Mouse (Mus musculus): ENCODE results near the gene P2ry12.

The P2ry12 gene

DNA sequence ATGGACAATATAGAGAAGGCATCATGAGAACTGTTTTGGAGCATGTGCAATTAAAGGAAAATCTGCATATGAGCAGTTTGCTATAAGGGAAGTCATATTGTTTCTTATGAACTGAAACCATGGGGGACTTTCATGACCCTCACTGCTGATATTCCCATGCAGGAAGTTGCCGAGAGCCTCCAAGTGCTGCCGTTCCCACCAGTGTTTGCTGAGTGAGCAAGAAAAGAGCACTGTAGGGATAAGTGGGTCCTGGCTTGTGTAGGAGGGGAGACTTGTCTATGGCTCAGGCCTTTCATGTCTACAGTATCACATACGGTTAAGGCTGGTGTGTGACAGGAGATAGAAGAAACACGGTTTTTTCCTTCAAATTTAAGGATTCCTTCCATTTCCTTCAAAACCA lies 77.0 kb downstream of the P2ry12 start:
- DNase-seq (ENCODE audit: low read depth): no peak

DNA sequence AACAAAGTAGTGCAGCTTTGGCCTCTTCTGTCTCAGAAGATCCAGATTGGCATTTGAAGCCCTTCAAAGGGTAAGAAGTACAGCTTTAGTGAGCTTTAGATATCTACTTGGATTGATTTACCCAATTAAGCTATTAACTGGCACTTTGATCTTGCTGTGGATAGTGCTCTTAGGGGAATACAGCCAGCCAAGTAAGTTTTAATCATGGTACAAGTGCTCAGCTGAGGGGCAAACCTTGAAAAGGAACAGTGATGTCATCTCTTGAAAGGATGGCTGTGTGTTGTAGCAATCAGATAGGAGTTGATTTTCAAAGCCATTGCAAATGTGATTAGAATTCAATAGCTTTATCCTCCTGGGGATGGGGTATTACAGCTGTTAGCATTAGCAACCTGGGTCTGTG lies 80.5 kb downstream of the P2ry12 start:
- DNase-seq (ENCODE audit: low read depth): no peak

GRCm38 (mm10) chr3:59181134-59181533 lies 81.5 kb downstream of the P2ry12 start:
- DNase-seq (ENCODE audit: low read depth): no peak

- DNase-seq (ENCODE audit: low read depth): no peak
Observed at GRCm38 (mm10) chr3:59176871-59177270, 85.8 kb downstream of the P2ry12 start.

DNA sequence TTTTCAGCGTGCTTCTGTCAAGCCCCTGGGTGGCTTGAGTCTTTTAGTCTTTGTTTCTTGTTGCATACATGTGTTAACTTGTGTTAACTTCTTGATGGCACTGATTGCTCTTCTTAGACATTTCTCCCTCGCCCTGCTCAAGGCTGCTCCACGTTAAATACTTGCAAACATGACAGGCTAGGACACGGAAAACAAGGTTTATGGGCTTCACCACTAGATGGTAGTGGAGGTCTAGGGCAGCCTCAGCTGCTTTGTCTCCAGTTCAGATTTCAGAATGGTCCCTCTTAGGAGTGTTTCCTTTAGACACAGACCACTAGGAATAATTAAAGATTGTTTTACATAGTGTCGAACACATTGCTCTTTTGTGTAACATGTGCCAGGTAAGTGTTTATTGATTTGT lies 87.4 kb downstream of the P2ry12 start:
- peak; percentile 72 for DNase-seq (ENCODE audit: low read depth)

- peak; percentile 43 for DNase-seq (ENCODE audit: low read depth)
Observed at GRCm38 (mm10) chr3:59174426-59175154, 88.1 kb downstream of the P2ry12 start.

- peak; percentile 53 for DNase-seq (ENCODE audit: low read depth)
Observed at GRCm38 (mm10) chr3:59169921-59170627, 92.6 kb downstream of the P2ry12 start.

DNA sequence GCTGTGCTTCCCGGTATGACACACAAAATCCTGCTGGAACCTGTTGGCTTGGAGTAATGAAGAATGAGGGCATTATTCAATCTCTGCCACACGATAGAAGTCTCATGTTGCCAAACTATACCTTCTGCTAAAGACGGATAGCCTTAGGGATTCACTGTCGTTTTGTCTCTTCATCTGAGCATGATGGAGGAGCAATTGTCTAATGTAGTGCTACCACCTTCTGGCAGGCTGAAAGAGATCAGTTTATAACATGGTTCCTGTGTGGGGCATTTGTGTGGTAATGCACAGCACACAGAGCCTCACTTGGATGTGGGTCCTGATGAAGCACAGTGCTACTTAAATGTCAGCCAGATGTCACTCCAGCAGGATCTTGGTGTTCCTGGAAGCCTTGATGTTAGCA lies 93.5 kb downstream of the P2ry12 start:
- DNase-seq (ENCODE audit: low read depth): peak; percentile 64

DNA sequence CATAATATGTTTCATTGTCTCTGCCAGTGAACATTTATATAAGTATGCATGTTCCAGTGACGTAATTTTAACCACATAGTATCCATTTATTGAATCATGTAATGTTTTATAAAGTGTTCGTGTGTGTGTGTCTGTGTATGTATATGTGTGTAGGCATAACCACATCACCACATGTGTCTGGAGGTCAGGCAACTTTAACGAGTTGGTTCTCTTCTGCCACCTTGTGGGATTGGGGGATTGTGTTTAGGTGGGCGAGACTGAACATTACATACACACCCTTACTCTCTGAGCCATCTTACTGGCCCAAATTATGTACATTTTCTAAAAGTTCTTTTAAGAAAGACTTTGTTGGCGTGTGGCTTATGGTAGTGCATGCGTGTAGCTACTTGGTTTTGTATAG lies 94.2 kb downstream of the P2ry12 start:
- DNase-seq (ENCODE audit: low read depth): peak; percentile 77

GRCm38 (mm10) chr3:59167417-59168054 lies 95.1 kb downstream of the P2ry12 start:
- DNase-seq (ENCODE audit: low read depth): peak; percentile 34
